Mouse (Mus musculus) liver, postnatal 0 days (tissue): Measurements from ENCODE around the gene Fxr2.

Experiments used
- CTCF ChIP-seq: sonication (generic); IDR thresholded peaks from 2 replicates; pipeline ENCODE4 v1.5.1; 2016; ENCODE audit warnings: antibody characterized with exemption, low read depth
- EP300 ChIP-seq: IDR thresholded peaks from 2 replicates; pipeline ENCODE4 v1.6.1; 2016; ENCODE audit warnings: antibody characterized with exemption, low read depth, mild to moderate bottlenecking

DNA sequence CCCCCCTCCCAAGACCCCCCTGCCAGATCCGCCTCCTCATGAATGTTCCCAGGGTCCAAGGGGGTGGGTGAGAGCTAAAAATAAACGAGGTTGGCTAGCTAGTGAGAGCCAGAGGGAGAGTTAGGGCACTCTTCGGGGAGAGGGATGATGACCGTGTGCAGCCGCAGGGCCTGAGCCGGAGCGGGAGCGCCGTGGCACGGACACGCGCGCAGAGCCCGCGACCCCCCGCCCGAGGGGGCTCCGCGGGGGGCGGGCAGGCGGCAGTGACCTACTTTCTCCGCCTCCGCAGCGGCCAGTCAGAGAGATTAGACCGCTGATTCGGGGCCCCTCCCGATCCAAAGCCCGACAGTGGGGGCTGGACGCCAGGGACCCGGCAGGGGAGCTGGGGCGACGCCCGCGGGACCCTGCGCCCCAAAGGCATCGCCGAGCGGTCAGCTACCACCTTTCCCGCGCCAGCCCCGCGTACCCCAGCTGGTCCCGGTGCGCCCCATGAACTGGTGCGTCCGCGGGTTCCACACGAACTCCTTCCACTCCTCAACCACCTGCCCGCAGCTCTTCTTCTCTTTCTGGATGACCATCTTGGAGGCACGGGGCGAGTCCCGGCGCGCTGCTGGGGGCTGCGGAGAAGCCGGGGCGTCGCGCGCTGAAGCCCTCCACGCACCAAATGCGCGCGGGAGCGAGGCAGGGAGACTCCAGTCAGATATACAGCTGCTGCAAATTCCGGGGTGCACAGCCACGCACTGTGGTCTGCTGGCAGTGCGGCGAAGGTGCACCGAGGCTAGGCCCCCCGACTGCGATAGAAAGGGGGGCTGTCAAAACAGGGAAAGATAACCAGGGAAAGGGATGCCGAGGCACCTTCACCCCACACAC lies 27.8 kb upstream of the Fxr2 start:
- TF ChIP-seq CTCF (no peak), EP300 (no peak)
